Comparison of ENCODE assay signal across 14 mouse cellular contexts in the genomic region with DNA sequence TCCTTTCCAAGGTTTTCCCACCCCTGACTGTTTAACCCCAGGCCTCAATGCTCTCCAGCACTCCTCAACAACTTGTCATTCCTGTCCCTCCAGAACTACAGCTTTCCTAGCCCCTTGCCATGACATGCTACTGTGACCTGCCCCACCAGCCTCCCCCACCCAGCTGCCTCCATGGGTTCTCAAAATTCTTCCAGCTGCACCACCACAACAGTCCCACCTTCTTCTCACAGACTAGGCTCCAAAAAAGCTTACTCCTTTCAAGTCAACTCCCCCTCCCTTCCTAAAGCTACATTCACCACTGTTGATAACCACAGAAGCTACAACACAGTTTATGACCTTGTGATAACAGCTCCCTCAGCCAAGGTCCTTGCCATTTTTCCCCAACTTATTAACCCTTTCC. TPM values are rescaled to one million over a fixed set of nuclear protein-coding genes. Genes with fewer than 3 reads are reported as not detected.
DNase-seq lines count a peak whose midpoint lies in the region; ATAC-seq lines count a peak whose summit lies in the region.
"Had no signal": no experiment of that assay in that cellular context is flagged by ENCODE, and none has a peak within 500 bp of the region (broad histone marks: within the 10 kb centered on the region; RNA-seq: fewer than 3 reads in every experiment).

No protein-coding gene starts in this region.

- peak overlapping the region; percentile 30 for H3K4me2 ChIP-seq in intestine, embryonic 15.5 days (replicated peaks)
- no peak overlapping the region for H3K4me2 ChIP-seq in stomach, embryonic 15.5 days
- H3K4me2 ChIP-seq: neural tube, embryonic 15.5 days had no signal

- H3K9me3 ChIP-seq in heart, embryonic 10.5 days: no peaks in the 10 kb centered on the region
- H3K9me3 ChIP-seq in intestine, embryonic 15.5 days: no peaks in the 10 kb centered on the region
- no peaks in the 10 kb centered on the region for H3K9me3 ChIP-seq in stomach, embryonic 15.5 days
- H3K9me3 ChIP-seq: neural tube, embryonic 15.5 days had no signal

- no peaks in the 10 kb centered on the region for H3K27me3 ChIP-seq in heart, embryonic 10.5 days (ENCODE audit: insufficient read depth, poor library complexity, severe bottlenecking)
- H3K27me3 ChIP-seq in intestine, embryonic 15.5 days (replicated peaks): no peaks in the 10 kb centered on the region
- H3K27me3 ChIP-seq in stomach, embryonic 15.5 days (replicated peaks): no peaks in the 10 kb centered on the region
- H3K27me3 ChIP-seq: neural tube, embryonic 15.5 days had no signal

- no peak overlapping the region for H3K4me3 ChIP-seq in heart, embryonic 10.5 days
- no peak overlapping the region for H3K4me3 ChIP-seq in intestine, embryonic 15.5 days (replicated peaks)
- H3K4me3 ChIP-seq in stomach, embryonic 15.5 days (replicated peaks): no peak overlapping the region
- H3K4me3 ChIP-seq: neural tube, embryonic 15.5 days had no signal

- H3K27ac ChIP-seq in heart, embryonic 10.5 days: peak overlapping the region; percentile 83
- H3K27ac ChIP-seq in intestine, embryonic 15.5 days: peak overlapping the region; percentile 56
- H3K27ac ChIP-seq in stomach, embryonic 15.5 days: peak overlapping the region; percentile 12; the same call in 1 of the 2 replicates
- H3K27ac ChIP-seq: kidney, postnatal 0 days; neural tube, embryonic 15.5 days had no signal

- H3K9ac ChIP-seq in intestine, embryonic 15.5 days: no peak overlapping the region
- H3K9ac ChIP-seq in stomach, embryonic 15.5 days: no peak overlapping the region
- H3K9ac ChIP-seq: neural tube, embryonic 15.5 days had no signal

- no peak for DNase-seq in heart, embryonic 10.5 days (ENCODE audit: low spot score)
- DNase-seq in heart, postnatal 14 days: no peak
- peak; percentile 30 for DNase-seq in ovary, adult 18-20 months (ENCODE audit: low spot score)
- DNase-seq in ovary, postnatal 14 days (ENCODE audit: low spot score): no peak
- no peak for DNase-seq in urinary bladder, postnatal 25 days (ENCODE audit: low spot score)
- DNase-seq in kidney, postnatal 10 days: no peak
- DNase-seq: adrenal gland, postnatal 10 days; B cell, adult 2 months; cerebellum, postnatal 10 days had no signal

- H3K36me3 ChIP-seq in heart, embryonic 10.5 days: no peaks in the 10 kb centered on the region
- H3K36me3 ChIP-seq in intestine, embryonic 15.5 days: no peaks in the 10 kb centered on the region
- H3K36me3 ChIP-seq in stomach, embryonic 15.5 days: no peaks in the 10 kb centered on the region
- H3K36me3 ChIP-seq: neural tube, embryonic 15.5 days had no signal

- ATAC-seq in intestine, embryonic 15.5 days: peak; percentile 82
- peak; percentile 70 for ATAC-seq in stomach, embryonic 15.5 days (ENCODE audit: insufficient read depth, low FRiP score, low read depth)
- ATAC-seq: lung, postnatal 0 days had no signal

- intact Hi-C loops in heart, postnatal 14 days (cut with DNase I): no loop called here

- H3K4me1 ChIP-seq in heart, embryonic 10.5 days: peaks cover 17% of the 10 kb centered on the region
- H3K4me1 ChIP-seq in intestine, embryonic 15.5 days (replicated peaks): no peaks in the 10 kb centered on the region
- no peaks in the 10 kb centered on the region for H3K4me1 ChIP-seq in stomach, embryonic 15.5 days
- H3K4me1 ChIP-seq: neural tube, embryonic 15.5 days had no signal

RNA-seq across cellular contexts. Expression of a gene that starts 8.4 kb away (rescaled TPM):
- polyA plus RNA-seq in heart, embryonic 10.5 days (2016; fragmentation: Nextera tagmentation; extraction: Ambion mirVana): 55.0 and 64.3 TPM in 2 replicates
- total RNA-seq in heart, postnatal 14 days (2021): 10 to 100 TPM; 35.4 to 40.0 TPM
- polyA plus RNA-seq in intestine, embryonic 15.5 days (2015; fragmentation: Nextera tagmentation; extraction: Ambion mirVana): 69.5 and 70.7 TPM in 2 replicates
- 73.9 and 80.4 TPM in 2 replicates for polyA plus RNA-seq in stomach, embryonic 15.5 days (2015; fragmentation: Nextera tagmentation; extraction: Ambion mirVana)

RNA-seq across cellular contexts. Expression of a gene that starts 58.2 kb away (rescaled TPM):
- 21.7 and 56.6 TPM in 2 replicates for polyA plus RNA-seq in heart, embryonic 10.5 days (2016; fragmentation: Nextera tagmentation; extraction: Ambion mirVana)
- total RNA-seq in heart, postnatal 14 days (2021): 10 to 100 TPM; 62.2 to 66.9 TPM
- 82.4 and 84.9 TPM in 2 replicates for polyA plus RNA-seq in intestine, embryonic 15.5 days (2015; fragmentation: Nextera tagmentation; extraction: Ambion mirVana)
- polyA plus RNA-seq in stomach, embryonic 15.5 days (2015; fragmentation: Nextera tagmentation; extraction: Ambion mirVana): 71.0 and 74.8 TPM in 2 replicates

Comparison
In these comparisons a context has a peak if more than half of its experiments do, and no peak if none do; other contexts are left out.
1. H3K27ac ChIP-seq: peak in every context shown above with its lines; median percentile 83 in heart, embryonic 10.5 days; 56 in intestine, embryonic 15.5 days; 12 in stomach, embryonic 15.5 days.